Mouse (Mus musculus) right cerebral cortex, adult 18-20 months (tissue): Measurements from ENCODE around the gene Slc30a2.
"Not testable (repeated sequence)": the region's sequence is repeated elsewhere in the genome, so short reads cannot be mapped to it uniquely, and the experiment has no call there.

Source experiments
- DNase-seq: peaks from one replicate; pipeline ENCODE4 v3.0.0; 2022; ENCODE audit warnings: mixed read lengths

Gene Slc30a2

DNA sequence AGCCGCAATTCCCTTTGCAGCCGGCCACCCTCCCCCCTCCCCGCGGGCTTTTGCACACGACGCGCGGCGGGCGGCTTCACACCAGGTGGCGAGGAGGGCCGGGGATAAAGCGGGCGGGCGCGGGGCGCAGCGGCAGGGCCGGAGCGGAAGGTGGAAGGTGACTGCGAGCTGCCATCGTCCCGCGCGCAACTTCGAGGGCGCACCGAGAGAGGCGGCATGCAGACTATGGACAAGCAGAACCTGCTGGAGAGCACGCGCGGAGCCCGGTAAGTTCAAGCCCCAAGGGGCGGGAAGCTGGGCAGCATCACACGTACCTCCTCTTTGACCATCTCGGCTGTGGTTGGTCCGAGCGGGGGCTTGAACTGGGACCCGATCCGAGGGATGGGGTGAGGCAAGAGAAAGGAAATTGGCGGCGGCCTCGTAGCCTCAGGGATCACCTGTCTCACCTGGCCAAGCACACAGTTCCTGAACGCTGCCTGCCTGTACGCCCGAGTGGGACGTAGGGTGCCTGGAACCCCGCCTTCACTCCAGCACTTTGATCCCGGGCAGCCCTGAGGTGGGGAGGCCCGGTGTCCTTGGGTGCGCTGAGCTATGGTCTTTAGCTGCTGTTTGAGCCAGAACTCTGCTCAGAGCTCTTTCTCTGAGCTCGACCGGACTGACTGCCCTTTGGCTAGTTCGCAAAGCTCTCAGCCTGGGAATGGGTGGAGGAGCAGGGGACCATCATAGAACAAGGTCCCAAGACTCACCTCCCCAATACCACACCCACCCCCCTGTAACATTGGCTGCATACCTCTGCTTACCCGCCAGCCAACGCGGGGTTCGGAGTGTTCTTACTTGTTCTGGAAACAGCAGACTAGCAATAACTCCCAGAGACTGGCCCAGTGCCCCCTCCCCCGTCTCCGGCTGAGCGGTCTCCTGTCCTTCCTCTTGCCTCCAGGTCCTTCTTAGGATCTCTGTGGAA, at the start of gene Slc30a2:
Slc30a2 (plus strand) TSS at position 111 of the 961 bp plus-strand sequence.
- DNase-seq, result no peak

DNA sequence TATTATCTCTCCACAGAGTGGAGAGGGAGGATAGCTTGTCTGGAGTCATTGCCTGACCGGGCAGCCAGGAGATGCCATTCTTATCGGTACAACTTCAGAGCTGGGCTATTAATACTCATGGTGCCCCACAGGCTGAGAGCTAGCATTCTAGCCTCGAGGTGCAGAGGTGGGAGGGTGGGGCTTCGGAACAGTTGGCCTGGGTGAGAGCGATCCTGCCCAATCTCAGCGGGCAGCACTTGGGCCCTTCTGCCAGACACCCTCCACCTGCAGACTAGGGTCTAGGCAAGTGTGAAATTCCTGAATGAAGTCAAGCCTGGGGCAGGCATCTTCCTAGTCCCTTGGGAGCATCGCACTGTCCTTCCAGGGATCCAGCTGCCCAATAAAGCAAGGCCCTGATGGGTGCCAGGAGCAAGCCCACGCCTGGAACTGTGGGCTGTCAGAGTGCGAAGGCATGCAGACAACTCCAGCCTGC, 49.3 kb upstream of the Slc30a2 start:
- no peak for DNase-seq

DNA sequence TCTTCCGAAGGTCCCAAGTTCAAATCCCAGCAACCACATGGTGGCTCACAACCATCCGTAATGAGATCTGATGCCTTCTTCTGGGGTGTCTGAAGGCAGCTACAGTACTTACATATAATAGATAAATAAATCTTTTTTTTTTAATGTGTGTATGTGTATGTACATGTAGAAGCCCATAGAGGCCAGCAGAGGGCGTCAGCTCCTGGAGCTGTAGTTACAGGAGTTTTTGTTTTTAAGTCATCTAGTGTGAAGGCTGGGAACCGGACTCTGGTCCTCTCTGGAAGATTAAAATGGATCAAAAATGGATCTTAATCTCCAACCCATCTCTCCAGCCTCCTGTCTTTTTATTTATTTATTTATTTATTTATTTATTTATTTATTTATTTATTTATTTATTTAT, 46.9 kb upstream of the Slc30a2 start:
- DNase-seq, result not testable (repeated sequence)

DNA sequence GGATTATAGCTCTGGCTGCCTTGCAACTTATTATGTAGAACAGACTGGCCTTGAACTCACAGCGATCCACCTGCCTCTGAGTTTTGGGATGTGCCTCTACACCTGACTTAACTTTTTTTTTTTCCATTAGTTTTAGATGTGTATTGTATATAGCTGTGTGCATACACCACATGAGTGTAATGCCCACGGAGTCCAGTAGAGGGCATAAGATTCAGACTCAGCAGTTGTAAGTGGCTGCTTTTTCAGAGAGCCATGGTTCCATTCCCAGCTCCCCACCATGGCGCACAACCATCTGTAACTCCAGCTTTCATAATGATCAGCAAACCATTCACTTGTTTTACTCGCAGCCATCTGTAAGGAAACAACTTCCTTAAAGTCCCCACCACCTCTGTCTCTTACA, 46.5 kb upstream of the Slc30a2 start:
- DNase-seq, result no peak

DNA sequence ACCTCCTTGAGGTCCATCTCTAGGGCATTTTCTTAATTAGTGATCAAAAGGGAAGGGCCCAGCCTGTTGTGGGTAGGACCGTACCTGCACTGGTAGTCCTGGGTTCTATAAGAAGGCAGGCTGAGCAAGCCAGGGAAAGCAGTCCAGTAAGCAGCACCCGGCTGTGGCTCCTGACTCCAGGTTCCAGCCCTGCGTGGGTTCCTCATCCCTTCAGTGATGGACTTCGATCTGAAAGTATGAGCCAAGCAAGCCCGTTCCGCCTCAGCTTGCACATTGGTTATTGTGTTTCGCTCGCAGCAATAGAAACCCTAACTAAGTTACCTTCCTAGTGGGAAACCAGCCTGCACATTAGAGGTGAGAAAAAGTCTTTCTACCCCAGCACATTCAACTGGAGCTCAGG, 45.6 kb upstream of the Slc30a2 start:
- no peak for DNase-seq

DNA sequence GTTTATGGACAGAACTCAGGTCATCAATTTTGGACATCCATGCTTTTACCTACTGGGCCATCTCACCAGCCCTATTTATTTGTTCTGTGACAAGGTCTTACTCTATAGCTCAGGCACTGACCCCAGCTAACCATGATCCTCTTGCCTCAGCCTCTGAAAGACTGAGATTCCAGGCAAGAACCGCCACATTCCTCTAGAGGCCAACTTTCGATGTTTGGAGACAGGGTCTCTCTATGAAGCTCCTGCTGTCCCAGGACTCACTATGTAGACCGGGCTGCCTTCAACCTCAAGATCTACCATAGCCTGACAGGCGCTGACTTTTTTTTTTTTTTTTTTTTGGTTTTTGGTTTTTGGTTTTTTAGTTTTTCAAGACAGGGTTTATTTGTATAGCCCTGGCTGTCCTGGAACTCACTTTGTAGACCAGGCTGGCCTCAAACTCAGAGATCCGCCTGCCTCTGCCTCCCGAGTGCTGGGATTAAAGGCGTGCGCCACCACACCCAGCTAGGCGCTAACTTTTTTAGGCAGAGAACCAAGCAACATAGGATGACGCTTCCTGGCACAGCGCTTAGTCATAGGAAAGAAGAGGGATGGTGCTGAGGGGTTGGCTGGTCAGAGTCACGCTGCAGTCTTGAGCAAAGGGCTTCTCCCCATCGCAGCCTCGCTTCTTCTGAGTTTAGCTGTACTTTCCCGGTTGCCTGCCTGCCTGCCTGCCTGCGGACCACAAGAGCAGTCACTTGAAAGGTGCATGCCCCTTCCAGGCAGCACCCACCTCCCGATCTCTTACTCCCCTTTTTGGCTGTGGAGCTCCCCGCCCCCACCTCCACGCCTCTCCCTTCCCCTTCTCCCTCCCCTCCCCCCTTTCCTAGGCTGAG, 44.1 kb upstream of the Slc30a2 start:
- peak; percentile 17 for DNase-seq

DNA sequence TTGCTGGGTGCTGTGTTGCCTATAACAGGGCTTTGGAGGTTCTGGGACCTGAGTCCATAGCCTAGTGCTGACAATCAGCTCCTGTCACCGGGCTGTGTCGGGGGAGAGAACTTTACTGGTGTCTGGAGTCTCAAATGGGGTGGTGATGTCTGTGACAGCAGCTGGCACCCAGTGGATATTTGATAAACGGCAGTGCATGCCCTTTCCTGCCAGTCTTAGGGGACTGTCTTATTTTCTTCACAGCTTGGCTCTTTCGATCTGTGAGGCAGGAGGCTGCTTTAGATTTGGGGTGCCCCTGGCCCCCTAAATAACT, 43.5 kb upstream of the Slc30a2 start:
- DNase-seq, result no peak

DNA sequence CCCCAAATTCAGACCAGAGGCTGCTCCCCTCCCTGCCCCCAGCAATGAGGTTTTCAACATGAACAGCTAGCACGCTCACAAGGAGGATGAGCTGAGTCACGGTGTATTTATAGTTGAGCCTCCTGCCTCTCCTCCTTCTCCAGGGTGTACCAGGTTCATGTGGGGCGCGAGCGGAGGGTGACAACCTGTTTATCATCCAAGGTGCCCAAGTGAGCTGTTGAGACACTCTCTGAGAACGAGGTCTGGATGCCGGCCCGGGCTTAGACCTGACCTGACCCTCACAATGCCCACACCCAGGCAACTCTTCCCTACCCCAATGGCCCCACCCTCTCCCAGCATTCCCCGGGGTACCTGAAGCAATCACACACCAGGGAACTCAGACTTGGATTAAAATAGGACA, 42.7 kb upstream of the Slc30a2 start:
- DNase-seq, result peak; percentile 79

DNA sequence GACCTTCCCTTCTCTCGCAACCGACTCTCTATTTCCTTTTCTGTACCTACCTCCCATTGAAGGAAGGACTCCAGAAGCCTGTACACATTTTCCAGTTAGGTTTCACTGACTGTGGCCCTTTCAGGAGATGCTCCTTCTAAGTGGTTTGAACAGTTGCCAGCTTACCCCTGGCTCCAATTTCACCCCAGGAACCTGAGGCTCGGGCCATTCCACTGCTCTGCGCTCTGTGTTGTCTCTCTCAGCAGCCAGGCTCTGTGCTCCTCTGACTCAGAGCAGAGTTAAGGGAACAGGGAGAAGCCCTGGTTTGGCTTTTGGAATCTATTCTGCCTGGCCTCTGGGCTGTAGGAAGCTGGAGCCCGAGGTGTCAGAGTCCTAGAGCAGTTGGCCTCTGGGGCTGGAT, 40.9 kb upstream of the Slc30a2 start:
- DNase-seq, result no peak

DNA sequence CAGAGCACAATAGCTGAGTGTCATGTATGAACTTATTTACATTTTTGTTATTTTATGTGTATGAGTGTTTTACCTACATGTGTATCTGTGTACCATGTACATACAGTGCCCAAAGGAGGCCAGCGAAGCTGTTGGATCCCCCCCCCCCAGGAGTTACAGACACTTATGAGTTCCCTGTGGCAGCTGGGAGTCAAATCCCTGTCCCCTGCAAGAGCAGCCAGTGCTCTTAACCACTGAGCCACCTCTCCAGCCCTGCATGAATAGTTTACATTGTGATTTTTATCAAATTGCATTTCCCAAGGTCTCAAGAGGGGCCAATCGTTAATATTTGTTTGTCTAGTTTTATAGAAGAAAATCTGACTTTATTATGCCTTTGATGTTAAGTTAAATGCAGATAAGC, 36.0 kb upstream of the Slc30a2 start:
- no peak for DNase-seq

DNA sequence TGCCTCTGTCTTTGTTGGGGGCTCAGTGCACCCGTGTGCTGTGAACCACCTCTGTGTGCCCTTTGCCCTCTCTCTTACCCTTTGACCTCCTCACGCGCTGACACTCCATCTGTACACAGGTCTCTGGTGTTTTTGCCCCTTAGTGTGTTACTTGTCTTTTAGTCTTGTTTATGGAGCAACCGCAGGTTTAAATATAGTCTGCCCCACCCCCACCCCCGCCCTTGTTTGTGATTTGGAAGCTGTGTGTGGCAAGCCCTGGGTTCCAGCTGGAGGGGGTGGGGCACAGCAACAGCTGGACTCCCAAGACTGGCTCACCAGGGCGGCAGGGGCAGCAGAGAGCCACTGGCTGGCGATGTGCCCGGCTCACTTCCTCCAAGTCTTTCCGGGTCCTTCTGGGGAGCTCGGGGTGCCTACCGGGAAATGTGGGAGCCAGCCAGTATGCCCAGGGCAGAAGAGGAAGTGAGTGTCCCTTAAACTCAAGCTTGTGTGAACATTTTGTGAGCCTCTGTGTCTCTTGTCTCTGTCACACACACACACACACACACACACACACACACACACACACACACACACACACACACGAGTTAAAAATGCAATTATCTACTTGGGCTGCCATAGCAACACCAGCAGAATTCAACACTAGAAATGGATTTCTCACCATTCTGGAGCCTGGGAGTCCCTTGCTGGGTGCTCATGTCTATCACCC, 35.5 kb upstream of the Slc30a2 start:
- DNase-seq, result peak; percentile 37

DNA sequence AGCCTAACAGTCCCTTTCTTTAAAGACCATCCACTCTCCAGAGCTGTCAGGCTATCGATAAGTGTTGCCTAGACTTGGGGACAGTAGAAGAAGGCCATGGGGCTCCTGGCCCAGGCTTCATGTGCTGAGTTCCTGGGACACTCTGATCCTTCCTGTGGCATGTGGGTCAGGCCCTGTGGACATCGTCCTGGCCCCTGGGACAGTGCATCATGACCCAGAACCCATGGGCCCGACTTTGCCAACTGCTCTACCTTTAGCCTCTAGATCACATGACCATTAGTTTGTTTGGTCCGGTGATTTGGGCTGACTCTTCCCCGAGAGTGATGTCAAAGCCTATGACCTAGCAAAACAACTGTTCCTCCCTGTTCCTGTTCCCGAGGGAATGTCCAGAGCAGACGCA, 32.9 kb upstream of the Slc30a2 start:
- DNase-seq, result no peak

DNA sequence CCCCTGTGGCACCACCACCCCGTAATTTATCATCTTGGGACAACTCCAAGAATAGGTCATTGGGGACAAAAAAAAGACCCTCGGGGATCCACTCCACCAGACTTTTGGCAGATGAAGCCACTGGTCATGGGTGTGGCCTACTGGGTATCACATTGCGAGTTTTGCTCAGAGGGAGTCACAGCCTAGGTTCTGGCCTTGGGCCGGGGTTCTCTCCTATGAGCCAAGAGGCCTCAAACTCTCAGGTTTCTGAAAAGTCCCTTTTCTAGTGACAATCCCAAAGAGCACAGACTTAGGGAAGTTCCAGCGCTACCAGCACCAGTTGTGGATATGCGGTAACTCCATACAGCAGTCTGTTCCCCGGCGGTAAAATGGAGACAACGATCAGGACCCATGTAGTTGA, 32.3 kb upstream of the Slc30a2 start:
- no peak for DNase-seq

DNA sequence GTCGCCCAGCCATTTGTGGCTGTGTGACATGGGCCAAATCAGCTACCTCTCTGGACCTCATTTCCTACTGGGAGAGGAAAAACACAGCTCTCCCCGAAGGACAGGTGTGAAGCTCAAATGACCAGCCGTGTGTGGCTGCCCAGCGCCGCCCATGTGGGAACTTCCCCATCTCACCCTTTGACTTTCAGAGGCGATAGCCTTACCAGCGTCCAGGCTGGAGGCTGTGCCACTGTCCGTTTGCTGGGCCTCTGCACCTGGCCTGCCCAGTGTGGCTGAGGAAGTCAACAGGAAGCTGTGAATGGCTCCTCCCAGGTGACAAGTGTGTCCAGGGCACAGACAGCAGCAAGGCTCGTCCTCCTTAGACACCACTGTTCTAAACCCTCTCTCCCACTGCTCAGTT, 31.2 kb upstream of the Slc30a2 start:
- DNase-seq, result no peak

DNA sequence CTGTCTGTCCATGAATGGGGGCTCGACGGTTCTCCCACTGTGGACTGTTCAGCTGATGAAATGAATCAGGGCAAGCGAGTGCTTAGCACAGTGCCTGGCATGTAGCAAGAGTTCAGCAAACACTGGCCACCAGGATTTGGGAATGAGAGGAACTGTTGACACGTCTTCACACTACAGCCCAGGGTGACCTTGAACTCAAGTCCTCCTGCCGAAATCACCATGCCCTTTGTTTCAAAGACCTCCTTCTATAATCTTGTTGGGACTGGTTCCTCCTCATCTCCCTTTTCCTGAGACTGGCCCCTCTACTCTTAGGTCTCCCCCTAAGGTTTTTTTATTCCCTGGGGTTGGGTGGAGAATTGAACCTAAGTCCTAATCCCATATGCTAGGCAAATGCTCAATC, 30.6 kb upstream of the Slc30a2 start:
- DNase-seq, result no peak

DNA sequence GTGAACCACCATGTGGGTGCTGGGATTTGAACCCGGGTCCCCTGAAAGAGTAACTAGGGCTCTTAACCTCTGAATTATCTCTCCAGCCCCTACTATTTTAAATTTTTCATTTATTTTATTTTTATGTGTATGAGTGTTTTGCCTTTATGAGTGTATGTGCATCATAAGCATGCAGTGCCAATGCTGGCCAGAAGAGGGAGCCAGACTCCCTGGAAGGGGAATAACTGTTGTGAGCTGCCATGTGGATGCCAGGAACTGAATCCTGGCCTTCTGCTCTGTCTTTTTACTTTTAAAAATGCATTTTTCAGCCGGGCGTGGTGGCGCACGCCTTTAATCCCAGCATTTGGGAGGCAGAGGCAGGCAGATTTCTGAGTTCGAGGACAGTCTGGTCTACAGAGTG, 30.1 kb upstream of the Slc30a2 start:
- DNase-seq, result no peak

DNA sequence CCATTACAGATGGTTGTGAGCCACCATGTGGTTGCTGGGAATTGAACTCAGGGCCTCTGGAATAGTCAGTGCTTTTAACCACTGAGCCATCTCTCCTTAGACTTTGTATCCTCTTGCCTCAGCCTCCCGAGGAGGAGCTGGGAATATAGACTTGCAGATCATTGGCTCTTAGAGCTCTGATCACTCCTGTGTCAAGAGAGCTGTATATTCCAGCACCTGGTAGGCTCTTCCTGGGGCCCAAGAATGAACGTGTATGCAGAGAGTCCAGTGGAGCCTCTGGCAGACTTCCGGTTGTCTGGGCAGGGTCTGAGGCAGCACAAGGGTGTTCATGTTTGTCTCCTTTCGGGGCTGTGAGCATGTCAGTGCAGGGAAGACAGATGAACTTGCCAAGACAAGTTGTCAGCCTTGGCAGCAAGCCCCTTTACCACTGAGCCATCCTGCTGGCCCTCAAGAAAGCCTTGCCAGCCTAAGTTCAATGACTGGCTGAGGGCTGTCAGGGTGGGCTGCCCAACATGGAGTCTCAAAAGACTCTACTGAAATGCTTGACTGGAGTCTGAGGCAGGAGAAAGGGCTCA, 28.8 kb upstream of the Slc30a2 start:
- no peak for DNase-seq

DNA sequence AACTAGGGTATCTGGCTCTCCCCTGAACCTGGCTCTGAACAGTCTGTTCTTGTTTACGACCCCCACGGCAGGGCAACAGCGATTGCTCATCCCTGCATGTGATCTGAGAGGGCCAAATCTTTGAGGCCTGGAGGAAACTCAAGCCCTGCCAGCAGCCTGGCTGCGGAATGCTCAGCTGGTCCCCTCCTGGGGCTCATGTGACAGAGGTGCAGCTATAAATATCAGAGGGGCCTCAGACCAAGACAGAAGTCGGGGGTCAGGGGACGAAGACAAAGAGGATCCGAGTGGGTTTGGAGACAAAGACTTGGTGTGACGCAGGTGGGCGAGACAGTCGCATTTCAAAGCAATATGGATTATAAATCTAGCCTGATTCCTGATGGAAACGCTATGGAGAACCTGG, 28.1 kb upstream of the Slc30a2 start, which contains the start of gene Trim63:
Trim63 (plus strand) TSS at position 245 of the 400 bp plus-strand sequence.
- no peak for DNase-seq

DNA sequence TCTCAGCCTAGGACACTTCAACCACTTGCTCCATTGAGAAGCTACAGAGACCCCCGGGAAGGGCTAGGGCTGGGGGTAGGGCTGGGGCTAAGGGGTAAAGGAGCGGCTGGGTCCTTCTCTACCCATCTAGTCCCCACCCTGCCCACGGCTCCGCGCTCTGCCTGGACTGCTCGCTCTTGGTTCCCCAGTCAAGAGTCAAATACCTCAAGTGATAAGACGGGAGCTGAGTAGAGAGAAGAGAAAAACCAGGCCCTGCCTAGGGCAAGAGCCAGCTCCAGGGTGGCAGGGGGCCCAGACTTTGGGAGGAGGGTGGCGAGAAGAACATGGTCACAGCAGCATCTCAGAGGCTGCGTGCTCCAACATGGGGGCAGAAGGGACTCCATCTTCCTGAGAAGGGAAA, 27.5 kb upstream of the Slc30a2 start:
- no peak for DNase-seq

DNA sequence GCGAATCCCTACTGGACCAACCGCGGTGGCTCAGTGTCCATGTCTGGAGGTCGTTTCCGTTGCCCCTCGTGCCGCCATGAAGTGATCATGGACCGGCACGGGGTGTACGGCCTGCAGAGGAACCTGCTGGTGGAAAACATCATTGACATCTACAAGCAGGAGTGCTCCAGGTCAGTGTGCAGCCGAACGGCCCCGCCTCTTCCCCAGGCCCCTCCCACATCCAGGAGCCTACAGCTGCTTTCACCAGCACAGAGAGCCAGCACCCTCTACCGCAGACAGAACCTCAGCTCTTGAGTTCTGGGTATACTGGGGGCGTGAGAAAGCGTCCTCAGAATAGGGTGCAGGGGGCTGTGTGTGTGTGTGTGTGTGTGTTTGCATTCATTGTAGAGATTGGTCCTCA, 26.6 kb upstream of the Slc30a2 start:
- DNase-seq, result no peak

DNA sequence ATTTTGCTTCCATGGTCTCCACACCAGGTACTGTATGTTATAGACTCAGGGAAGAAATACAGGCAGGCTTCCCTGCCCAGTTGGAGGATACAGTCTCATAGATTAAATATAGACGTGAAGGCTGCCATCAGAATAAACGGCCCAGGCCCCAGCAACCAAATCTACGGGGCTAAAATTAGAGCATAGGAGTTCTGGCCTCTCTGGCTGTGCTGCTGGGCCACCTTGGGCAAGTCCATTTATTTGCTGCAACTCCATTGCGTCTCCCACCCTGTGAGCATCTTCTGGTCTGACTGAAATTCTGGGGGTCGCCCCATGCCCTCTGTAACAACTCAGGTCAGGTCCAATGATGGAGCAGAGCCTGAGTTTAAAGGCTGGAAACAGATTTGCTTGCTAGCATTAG, 23.9 kb upstream of the Slc30a2 start:
- DNase-seq, result no peak

DNA sequence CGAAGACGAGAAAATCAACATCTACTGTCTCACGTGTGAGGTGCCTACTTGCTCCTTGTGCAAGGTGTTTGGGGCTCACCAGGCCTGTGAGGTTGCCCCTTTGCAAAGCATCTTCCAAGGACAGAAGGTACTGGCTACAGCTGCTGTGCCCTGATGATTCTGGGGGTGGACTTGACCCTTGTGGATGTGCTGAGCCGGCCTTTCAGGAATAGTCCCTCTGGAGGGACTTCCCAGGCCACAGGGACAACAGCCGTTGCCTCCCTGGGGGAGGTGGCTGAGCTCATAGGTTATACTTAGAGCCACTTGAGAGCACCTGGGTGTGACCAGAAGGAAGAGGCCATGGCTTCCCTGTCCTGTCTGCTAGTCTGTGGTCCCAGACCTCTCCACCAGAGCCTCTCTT, 23.3 kb upstream of the Slc30a2 start:
- DNase-seq, result no peak

DNA sequence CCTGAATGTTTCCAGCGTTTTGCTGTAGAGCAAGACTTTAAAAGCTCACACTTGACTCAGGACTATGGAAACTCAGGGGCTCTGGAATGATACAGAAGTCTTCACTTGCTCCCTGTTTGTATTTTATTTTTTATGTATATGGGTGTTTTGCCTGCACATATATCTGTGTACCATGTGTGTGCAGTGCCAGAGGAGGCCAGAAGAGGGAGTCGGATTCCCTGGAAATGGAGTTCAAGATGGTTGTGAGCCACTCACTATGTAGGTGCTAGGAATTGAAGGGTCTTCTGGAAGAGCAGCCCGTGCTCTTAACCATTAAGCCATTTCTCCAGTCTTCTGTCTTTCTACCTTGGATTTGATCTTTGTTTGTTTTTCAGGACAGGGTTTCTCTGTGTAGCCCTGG, 21.5 kb upstream of the Slc30a2 start:
- DNase-seq, result no peak
